Mouse (Mus musculus) heart, embryonic 11.5 days (tissue): ENCODE results near the gene Lrch1. TPM values are rescaled to one million over a fixed set of nuclear protein-coding genes. Genes with fewer than 3 reads are reported as not detected.

ENCODE experiments used
- ATAC-seq: fragments of 200-750 bp; cut with Nextera tagmentation; replicated peaks from 2 replicates; pipeline ENCODE4 v1.8.0; 2017; ENCODE audit warnings: moderate library complexity; ENCODE audit not compliant: insufficient number of reproducible peaks, low FRiP score, low TSS enrichment
- H3K27ac ChIP-seq: fragments of 300-500 bp; sonication (generic); 2 replicates; pipeline ENCODE4 v1.5.1; 2014; ENCODE audit warnings: mild to moderate bottlenecking, low read depth, low read length
- H3K27me3 ChIP-seq: fragments of 300-500 bp; sonication (generic); 2 replicates; pipeline ENCODE4 v1.6.1; 2014; ENCODE audit warnings: mild to moderate bottlenecking, low read length, mixed read lengths; ENCODE audit not compliant: control insufficient read depth, insufficient read depth
- H3K36me3 ChIP-seq: fragments of 300-500 bp; sonication (generic); 2 replicates; pipeline ENCODE4 v1.6.1; 2014; ENCODE audit warnings: mild to moderate bottlenecking, low read length, moderate library complexity, mixed read lengths; ENCODE audit not compliant: control insufficient read depth, insufficient read depth
- H3K4me1 ChIP-seq: fragments of 300-500 bp; sonication (generic); 2 replicates; pipeline ENCODE4 v1.6.1; 2014; ENCODE audit warnings: low read length; ENCODE audit not compliant: control insufficient read depth, insufficient read depth
- H3K4me2 ChIP-seq: fragments of 300-500 bp; sonication (generic); 2 replicates; pipeline ENCODE4 v1.6.1; 2014; ENCODE audit warnings: mild to moderate bottlenecking, moderate library complexity
- H3K4me3 ChIP-seq: fragments of 300-500 bp; sonication (generic); 2 replicates; pipeline ENCODE4 v1.5.1; 2014; ENCODE audit warnings: low read depth, low read length
- H3K9ac ChIP-seq: fragments of 300-500 bp; sonication (generic); 2 replicates; pipeline ENCODE4 v1.6.1; 2014; ENCODE audit warnings: mild to moderate bottlenecking, low read depth, low read length, moderate library complexity
- H3K9me3 ChIP-seq: fragments of 300-500 bp; sonication (generic); replicated peaks from 2 replicates; pipeline ENCODE4 v1.6.1; 2016; ENCODE audit warnings: low read length; ENCODE audit not compliant: control insufficient read depth
- WGBS: fragments of 180-500 bp; shearing (Covaris S2); extraction: QIAGEN DNeasy Blood & Tissue Kit; methylation state at CpG from one replicate; pipeline ENCODE4 v1.1.7; 2014; ENCODE audit not compliant: insufficient replicate concordance; 5-methylcytosine and 5-hydroxymethylcytosine counted together
- polyA plus RNA-seq: library from polyadenylated mRNA; unstranded; fragments of >200 nt; fragmentation: Nextera tagmentation; extraction: Ambion mirVana; gene quantifications from 2 replicates; pipeline ENCODE4 v1.2.1, GENCODE M21; 2014

Gene Lrch1
- polyA plus RNA-seq, 1 experiment from 2014 or later = 10.0 TPM

DNA sequence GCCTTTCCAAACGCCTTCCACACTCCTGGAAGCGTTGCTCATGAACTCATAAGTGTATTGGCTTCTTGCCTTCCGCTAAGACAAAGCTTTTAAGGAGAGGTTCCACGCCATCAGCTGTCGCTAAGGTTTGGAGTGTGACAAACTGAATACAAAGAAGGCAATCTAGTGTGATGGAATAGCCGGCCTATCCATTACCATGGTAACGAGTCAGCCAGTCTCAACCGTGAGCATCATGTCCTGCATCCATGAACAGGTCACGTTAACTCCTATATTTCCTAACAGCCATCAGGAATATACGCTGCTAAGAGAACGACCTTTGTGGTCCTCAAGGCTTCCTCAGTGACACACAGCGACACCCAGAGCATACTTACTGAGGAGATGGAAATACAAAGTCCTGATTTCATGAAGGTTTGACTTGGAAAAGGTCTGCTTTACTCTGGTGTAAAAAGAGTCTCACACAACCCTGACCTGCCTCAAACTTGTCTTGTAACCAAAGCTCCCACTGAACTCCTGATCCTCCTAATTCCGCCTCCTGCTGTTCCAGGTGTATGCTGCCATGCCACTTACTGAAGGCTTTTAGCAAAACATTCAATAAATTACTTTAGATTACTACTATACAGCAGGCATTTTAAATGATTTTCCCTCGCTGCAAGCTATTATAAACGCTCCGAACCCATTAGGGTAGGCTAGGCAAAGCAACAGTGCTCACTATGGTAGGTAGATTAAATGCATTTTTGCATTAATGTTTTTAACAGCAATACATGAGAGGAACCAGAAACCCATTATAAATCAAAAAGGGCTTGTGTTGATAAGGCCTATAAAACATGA is 149.4 kb downstream of the Lrch1 start:
- Histone ChIP-seq H3K9ac (no peak overlapping the region), H3K27ac (no peak overlapping the region), H3K4me2 (no peak overlapping the region), H3K4me3 (no peak overlapping the region), H3K27me3 (no peaks in the 10 kb centered on the region), H3K4me1 (no peaks in the 10 kb centered on the region), H3K9me3 (peaks cover 6% of the 10 kb centered on the region; the same call in 1 of the 2 replicates), H3K36me3 (peaks cover 16% of the 10 kb centered on the region; the same call in 1 of the 2 replicates)
- WGBS = 85% methylated on average over 16 of the region's 16 CpGs
- ATAC-seq = no peak

DNA sequence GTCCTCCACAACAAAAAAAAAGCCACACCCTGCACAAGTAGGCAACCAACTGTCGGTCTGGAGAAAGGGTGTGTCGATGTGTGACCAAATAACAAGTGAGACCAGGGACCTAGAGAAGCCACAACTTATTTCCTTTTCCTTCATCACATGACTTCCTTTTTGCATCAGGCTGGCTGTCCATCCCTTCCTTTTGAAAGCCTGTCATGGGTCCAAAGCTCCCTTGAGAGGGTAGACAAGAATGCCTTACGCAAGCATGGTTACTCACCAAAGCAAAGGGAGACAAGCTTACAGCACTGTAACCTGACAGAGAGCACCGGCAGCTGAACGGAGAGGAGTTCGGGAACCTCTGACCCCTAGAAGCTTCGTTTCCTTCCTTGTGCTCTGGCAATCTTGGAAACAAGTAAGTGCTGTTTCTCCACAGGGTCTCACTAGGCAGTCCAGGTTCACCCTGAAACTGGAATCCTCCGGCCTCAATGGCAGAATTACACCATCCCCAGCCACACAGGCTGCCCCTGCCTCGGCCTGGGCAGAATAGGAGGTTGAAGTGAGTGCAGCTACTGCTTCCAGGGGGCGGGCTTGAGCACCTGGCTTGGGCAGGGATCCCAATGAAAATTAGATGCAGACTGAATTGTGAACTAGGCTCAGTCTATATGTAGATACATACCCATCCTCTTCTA is 150.2 kb downstream of the Lrch1 start:
- H3K4me1 ChIP-seq = 0 out of 2 replicates have a peak, but pooled peaks cover 3% of the 10 kb centered on the region
- H3K9ac ChIP-seq = no peak overlapping the region
- H3K4me3 ChIP-seq = no peak overlapping the region
- no peak overlapping the region for H3K4me2 ChIP-seq
- no peak overlapping the region for H3K27ac ChIP-seq
- H3K27me3 ChIP-seq = no peaks in the 10 kb centered on the region
- ATAC-seq = no peak
- 76% methylated on average over 10 of the region's 10 CpGs for WGBS
- H3K36me3 ChIP-seq = peaks cover 13% of the 10 kb centered on the region; the same call in 1 of the 2 replicates
- peaks cover 6% of the 10 kb centered on the region; the same call in 1 of the 2 replicates for H3K9me3 ChIP-seq

DNA sequence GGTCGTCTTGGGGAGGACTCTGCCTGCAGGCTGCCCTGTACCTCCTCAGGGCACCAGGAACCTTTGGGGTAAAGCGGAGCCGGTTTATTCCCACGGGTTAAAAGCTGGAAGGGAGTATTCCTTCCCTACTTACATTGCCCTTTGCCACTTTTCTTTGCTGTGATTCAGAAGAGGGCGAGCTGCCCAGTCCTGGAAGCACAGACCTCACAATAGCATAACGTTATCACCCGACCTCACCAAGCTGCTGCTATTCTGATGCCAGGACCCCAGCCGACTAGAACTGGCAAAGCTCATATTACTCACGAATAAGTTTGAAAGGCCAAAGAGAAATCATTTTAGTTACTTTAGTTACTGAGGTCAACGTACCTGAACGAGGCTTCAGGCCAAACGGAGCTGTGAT is 152.7 kb downstream of the Lrch1 start:
- 71% methylated on average over 12 of the region's 12 CpGs for WGBS
- Histone ChIP-seq H3K27ac (no peak overlapping the region), H3K36me3 (peaks cover 3% of the 10 kb centered on the region; the same call in 1 of the 2 replicates)

DNA sequence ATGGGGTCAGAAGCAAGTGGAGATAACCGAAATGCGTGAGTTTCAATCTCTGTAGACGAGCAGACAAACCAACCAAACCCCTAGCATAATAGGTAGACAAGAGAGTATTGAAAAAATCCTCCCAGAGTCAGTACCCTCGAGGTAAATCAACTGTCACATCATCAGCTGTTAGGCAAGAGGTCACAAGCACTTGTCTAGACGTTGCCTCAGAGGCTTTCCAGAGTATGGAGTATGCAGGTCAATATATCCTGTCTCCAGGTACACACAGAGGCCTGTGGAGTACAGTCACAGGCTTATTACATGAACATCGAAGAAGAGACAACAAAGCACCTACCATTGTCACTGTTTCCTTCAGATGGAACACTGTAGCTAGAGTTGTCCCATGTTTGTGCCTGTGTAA is 154.9 kb downstream of the Lrch1 start:
- WGBS = 71% methylated on average over 6 of the region's 6 CpGs
- H3K36me3 ChIP-seq = peaks cover 3% of the 10 kb centered on the region; the same call in 1 of the 2 replicates
- no peak overlapping the region for H3K27ac ChIP-seq
- H3K9me3 ChIP-seq = no peaks in the 10 kb centered on the region
- no peak overlapping the region for H3K9ac ChIP-seq
- H3K4me3 ChIP-seq = no peak overlapping the region
- no peaks in the 10 kb centered on the region for H3K27me3 ChIP-seq
- ATAC-seq = no peak
- H3K4me1 ChIP-seq = 0 out of 2 replicates have a peak, but pooled peaks cover 8% of the 10 kb centered on the region
- H3K4me2 ChIP-seq = no peak overlapping the region

More for the DNA sequence above, 152.7 kb downstream of the Lrch1 start:
- Histone ChIP-seq H3K4me1 (0 out of 2 replicates have a peak, but pooled peaks cover 8% of the 10 kb centered on the region), H3K9ac (no peak overlapping the region), H3K4me2 (no peak overlapping the region), H3K27me3 (no peaks in the 10 kb centered on the region), H3K4me3 (no peak overlapping the region), H3K9me3 (no peaks in the 10 kb centered on the region)
- no peak for ATAC-seq

DNA sequence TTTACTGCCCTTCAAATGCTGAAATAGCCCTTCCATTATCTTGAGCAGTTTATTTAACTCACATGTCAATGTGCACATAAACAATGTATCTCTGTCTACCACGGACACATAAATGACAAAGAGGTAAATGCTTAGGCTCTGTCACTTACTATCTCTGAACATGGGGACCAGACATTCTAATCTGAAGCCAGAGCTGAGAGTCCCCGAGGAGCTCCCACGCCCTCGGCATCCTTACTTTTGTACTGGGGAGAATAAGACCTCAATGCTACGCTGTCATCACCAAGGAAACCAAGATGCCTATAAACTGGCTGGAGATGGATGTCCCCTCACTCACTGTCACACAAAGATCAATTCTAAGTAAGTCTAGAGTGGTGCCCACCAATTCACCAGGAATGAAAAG is 157.1 kb downstream of the Lrch1 start:
- no peaks in the 10 kb centered on the region for H3K36me3 ChIP-seq
- 0 out of 2 replicates have a peak, but pooled peaks cover 8% of the 10 kb centered on the region for H3K4me1 ChIP-seq
- no peak for ATAC-seq
- H3K9ac ChIP-seq = peak overlapping the region; percentile 43; the same call in 1 of the 2 replicates
- no peak overlapping the region for H3K27ac ChIP-seq
- no peak overlapping the region for H3K4me2 ChIP-seq
- H3K9me3 ChIP-seq = no peaks in the 10 kb centered on the region
- 54% methylated on average over 5 of the region's 5 CpGs for WGBS
- no peak overlapping the region for H3K4me3 ChIP-seq
- H3K27me3 ChIP-seq = no peaks in the 10 kb centered on the region

DNA sequence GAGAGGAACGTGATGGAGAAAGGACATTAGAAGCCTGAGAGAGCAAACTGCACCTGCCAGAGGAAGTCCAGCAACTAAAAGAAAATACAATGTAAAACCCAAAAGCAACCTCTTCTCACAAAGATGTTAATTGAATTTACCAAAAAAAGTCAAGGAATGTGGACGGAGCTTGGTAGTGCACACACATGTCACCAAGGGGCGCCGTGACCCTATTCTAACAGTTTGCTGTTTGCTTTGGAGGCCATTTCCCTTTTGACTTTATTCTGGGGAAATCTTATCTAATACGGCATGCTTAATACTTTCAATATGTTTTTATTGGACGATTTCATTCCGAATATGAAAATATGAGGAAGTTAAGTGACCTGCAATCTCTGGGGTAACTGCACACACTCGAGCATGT is 158.9 kb downstream of the Lrch1 start:
- Histone ChIP-seq H3K4me1 (peaks cover 10% of the 10 kb centered on the region; the same call in 1 of the 2 replicates), H3K9me3 (no peaks in the 10 kb centered on the region), H3K9ac (no peak overlapping the region), H3K27me3 (no peaks in the 10 kb centered on the region), H3K36me3 (no peaks in the 10 kb centered on the region), H3K4me3 (no peak overlapping the region), H3K27ac (no peak overlapping the region), H3K4me2 (no peak overlapping the region)
- ATAC-seq = no peak
- WGBS = 78% methylated on average over 8 of the region's 8 CpGs

DNA sequence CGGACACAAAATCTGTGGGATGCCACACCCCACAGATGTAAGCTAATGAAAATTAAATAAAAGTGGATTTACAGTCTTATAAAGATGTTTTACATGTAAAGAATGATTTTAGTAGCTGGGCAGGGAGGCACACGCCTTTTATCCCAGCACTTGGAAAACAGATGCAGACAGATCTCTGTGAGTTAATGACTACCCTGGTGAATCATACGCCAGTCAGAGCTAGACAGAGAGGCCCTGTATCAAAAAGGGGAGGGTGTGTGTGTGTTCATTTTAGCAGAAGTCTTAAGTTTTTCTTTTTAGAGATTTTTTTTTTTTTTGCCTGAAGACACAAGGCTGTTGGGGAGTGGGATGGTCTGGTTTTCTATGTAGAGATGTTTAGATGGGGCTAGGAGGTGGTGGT is 160.0 kb downstream of the Lrch1 start:
- Histone ChIP-seq H3K27me3 (no peaks in the 10 kb centered on the region), H3K4me3 (no peak overlapping the region), H3K9ac (no peak overlapping the region), H3K27ac (no peak overlapping the region), H3K4me2 (no peak overlapping the region), H3K4me1 (peaks cover 7% of the 10 kb centered on the region; the same call in 1 of the 2 replicates), H3K36me3 (peaks cover 4% of the 10 kb centered on the region; the same call in 1 of the 2 replicates), H3K9me3 (no peaks in the 10 kb centered on the region)
- ATAC-seq = no peak
- WGBS = 79% methylated on average over 3 of the region's 3 CpGs

DNA sequence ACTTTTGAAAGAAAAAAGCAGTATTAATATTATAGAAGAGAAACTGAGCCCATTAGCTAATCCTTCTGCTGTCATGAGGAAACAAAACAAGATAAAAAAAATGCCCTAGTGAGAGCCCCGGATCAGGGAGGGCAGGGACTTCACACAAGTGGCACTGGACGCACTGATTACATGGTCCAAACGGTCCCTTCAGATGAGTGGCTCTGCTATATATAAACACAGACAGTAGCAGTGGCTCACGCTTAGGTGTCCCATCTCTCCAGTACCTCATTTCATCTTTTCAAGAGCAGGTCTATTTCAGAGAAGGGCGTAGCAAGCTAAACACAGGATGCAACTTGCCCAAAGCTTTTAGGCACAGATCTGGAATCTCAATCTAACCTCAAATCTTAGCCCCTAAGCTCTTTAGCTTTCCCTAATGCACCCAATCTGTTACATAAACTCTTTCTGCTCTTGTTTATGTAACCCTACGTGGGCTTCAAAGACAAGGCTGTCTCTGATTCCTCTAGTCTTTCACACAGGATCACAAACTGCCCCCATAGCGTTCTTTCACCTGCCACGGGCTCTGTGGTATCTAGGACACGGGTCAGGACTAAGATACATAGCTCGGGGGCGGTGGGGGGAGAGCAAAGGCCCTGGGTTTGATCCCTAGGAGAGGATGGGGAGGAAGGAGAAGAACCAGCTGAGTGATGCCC is 163.3 kb downstream of the Lrch1 start:
- Histone ChIP-seq H3K9me3 (no peaks in the 10 kb centered on the region), H3K9ac (no peak overlapping the region), H3K4me1 (peaks cover 2% of the 10 kb centered on the region; the same call in 1 of the 2 replicates), H3K4me2 (no peak overlapping the region), H3K27me3 (no peaks in the 10 kb centered on the region), H3K27ac (no peak overlapping the region), H3K4me3 (no peak overlapping the region), H3K36me3 (peaks cover 4% of the 10 kb centered on the region; the same call in 1 of the 2 replicates)
- WGBS = 68% methylated on average over 11 of the region's 11 CpGs
- ATAC-seq = no peak
